In genomic region chr6:65600887-65601286, GRCm38 (mm10) we compare ENCODE assay signal across 15 mouse cellular contexts.
"Had no signal": no experiment of that assay in that cellular context is flagged by ENCODE, and none has a peak within 500 bp of the region (broad histone marks: within the 10 kb centered on the region; RNA-seq: fewer than 3 reads in every experiment).

No protein-coding gene starts in this region.

- H3K27ac ChIP-seq: liver, embryonic 12.5 days; liver, embryonic 14.5 days; midbrain, embryonic 10.5 days; midbrain, embryonic 12.5 days; neural tube, embryonic 12.5 days; stomach, embryonic 15.5 days; stomach, postnatal 0 days had no signal

- H3K36me3 ChIP-seq: liver, embryonic 12.5 days; midbrain, embryonic 10.5 days; midbrain, embryonic 12.5 days; neural tube, embryonic 12.5 days; stomach, embryonic 15.5 days had no signal

- H3K27me3 ChIP-seq: liver, embryonic 12.5 days; midbrain, embryonic 12.5 days; neural tube, embryonic 12.5 days; stomach, embryonic 15.5 days had no signal

- DNase-seq: lung, adult 18-20 months; lung, postnatal 4 days; right cerebral cortex, postnatal 14 days; thymus, adult 2 months; thymus, postnatal 25 days; thymus, postnatal 4 days had no signal

- H3K4me3 ChIP-seq: liver, embryonic 12.5 days; midbrain, embryonic 10.5 days; midbrain, embryonic 12.5 days; myocyte; neural tube, embryonic 12.5 days; stomach, embryonic 15.5 days had no signal

- H3K9ac ChIP-seq: liver, embryonic 12.5 days; liver, embryonic 14.5 days; midbrain, embryonic 12.5 days; neural tube, embryonic 12.5 days; stomach, embryonic 15.5 days had no signal

- H3K4me1 ChIP-seq: liver, embryonic 12.5 days; stomach, embryonic 15.5 days had no signal

- H3K9me3 ChIP-seq: liver, embryonic 12.5 days; midbrain, embryonic 10.5 days; midbrain, embryonic 12.5 days; neural tube, embryonic 12.5 days; stomach, embryonic 15.5 days had no signal

- ATAC-seq: liver, embryonic 12.5 days; midbrain, embryonic 16.5 days had no signal

- H3K4me2 ChIP-seq: liver, embryonic 12.5 days; midbrain, embryonic 12.5 days; neural tube, embryonic 12.5 days; stomach, embryonic 15.5 days had no signal
